Mouse (Mus musculus): ENCODE measurements at regions not wholly inside any gene's neighbourhood (a gene's known extent, or its start where the extent isn't known, plus 50 kb on each side); places are given as distances from the start of the nearest gene placed in this dataset.
"Not testable (repeated sequence)": the region's sequence is repeated elsewhere in the genome, so short reads cannot be mapped to it uniquely, and the experiment has no call there.

DNA sequence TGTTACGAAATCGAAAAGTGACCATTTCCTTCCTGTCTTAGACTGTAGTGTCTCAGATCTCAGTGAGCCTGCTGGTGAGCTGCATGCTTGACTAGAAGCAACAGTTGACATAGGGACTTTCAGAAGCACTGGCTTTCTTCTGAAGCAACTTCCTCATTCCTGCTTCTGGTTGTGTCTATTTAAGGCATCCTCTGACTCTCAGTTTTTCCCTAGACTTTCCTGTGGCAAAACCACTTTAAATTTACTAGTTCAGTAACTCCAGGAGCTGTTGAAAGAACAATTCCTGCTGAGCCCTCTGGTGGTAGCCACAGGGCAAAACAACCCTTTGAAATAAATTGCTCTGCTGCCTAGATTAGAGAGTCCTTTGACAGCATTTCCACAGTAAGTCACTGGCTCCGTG, 1811.9 kb upstream of the G6pd2 start:
- Histone ChIP-seq H3K4me2 (ENCODE audit: low read length) (no peak overlapping the region), H3K4me3 (ENCODE audit: low read depth, low read length) (no peak overlapping the region), H3K4me1 (ENCODE audit: control insufficient read depth, insufficient read depth, low read length) (no peaks in the 10 kb centered on the region), H3K27me3 (ENCODE audit: control insufficient read depth, insufficient read depth, low read depth, low read length) (no peaks in the 10 kb centered on the region), H3K9ac (ENCODE audit: low read depth, low read length) (no peak overlapping the region), H3K36me3 (ENCODE audit: control insufficient read depth, insufficient read depth, low read length) (no peaks in the 10 kb centered on the region), H3K27ac (ENCODE audit: low read length) (no peak overlapping the region), H3K9me3 (replicated peaks; ENCODE audit: control insufficient read depth, low read length, poor library complexity, severe bottlenecking) (no peaks in the 10 kb centered on the region)
- WGBS, result 70% methylated on average over 3 of the region's 3 CpGs
- no peak for ATAC-seq

DNA sequence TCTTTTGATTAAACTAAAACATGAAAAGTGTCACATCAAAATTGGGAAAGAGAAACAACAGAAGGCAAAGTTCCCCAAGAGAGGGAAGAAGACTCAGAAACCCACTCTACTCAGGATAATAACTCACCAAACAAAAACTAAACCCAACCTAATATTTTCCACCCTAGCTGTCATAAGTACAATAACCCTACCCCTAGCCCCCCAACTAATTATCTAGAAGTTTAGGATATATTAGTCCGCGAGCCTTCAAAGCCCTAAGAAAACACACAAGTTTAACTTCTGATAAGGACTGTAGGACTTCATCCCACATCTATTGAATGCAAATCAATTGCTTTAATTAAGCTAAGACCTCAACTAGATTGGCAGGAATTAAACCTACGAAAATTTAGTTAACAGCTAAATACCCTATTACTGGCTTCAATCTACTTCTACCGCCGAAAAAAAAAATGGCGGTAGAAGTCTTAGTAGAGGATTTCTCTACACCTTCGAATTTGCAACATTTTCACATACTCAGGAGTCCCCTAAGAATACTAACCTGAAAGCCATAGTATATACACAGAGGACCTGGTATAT, 1765.9 kb upstream of the G6pd2 start:
- not testable (repeated sequence) for H3K4me2 ChIP-seq (ENCODE audit: low read length); H3K4me1 ChIP-seq (ENCODE audit: control insufficient read depth, insufficient read depth, low read length); H3K4me3 ChIP-seq (ENCODE audit: low read depth, low read length); H3K27ac ChIP-seq (ENCODE audit: low read length); H3K9me3 ChIP-seq (replicated peaks; ENCODE audit: control insufficient read depth, low read length, poor library complexity, severe bottlenecking); H3K36me3 ChIP-seq (ENCODE audit: control insufficient read depth, insufficient read depth, low read length); H3K27me3 ChIP-seq (ENCODE audit: control insufficient read depth, insufficient read depth, low read depth, low read length); H3K9ac ChIP-seq (ENCODE audit: low read depth, low read length)
- ATAC-seq, result peak; percentile 100
- 97% methylated on average over 6 of the region's 7 CpGs for WGBS

DNA sequence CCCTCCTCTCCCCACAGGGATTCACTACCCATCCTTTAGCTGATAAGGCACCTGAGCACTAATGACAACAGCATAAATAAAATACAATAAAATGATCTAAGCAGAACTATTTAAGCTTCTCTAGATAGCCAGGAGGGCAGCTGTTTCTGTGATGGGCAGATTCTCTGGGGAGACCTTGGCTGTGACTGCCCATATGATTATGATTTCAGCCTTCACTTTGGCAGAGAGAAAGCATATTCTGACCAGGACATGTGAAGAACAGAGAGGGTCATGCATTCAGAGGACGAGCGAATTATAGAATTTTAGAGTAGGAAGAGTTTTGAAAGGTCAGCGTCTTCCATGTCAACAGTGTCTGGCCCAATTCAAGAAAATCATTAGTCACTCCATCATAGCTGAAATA, 1759.6 kb upstream of the G6pd2 start:
- Histone ChIP-seq H3K27ac (ENCODE audit: low read length) (no peak overlapping the region), H3K4me2 (ENCODE audit: low read length) (no peak overlapping the region), H3K27me3 (ENCODE audit: control insufficient read depth, insufficient read depth, low read depth, low read length) (no peaks in the 10 kb centered on the region), H3K4me3 (ENCODE audit: low read depth, low read length) (no peak overlapping the region), H3K36me3 (ENCODE audit: control insufficient read depth, insufficient read depth, low read length) (no peaks in the 10 kb centered on the region), H3K9me3 (replicated peaks; ENCODE audit: control insufficient read depth, low read length, poor library complexity, severe bottlenecking) (no peaks in the 10 kb centered on the region), H3K9ac (ENCODE audit: low read depth, low read length) (no peak overlapping the region), H3K4me1 (ENCODE audit: control insufficient read depth, insufficient read depth, low read length) (no peaks in the 10 kb centered on the region)
- WGBS, result 63% methylated on average over 3 of the region's 3 CpGs
- no peak for ATAC-seq

DNA sequence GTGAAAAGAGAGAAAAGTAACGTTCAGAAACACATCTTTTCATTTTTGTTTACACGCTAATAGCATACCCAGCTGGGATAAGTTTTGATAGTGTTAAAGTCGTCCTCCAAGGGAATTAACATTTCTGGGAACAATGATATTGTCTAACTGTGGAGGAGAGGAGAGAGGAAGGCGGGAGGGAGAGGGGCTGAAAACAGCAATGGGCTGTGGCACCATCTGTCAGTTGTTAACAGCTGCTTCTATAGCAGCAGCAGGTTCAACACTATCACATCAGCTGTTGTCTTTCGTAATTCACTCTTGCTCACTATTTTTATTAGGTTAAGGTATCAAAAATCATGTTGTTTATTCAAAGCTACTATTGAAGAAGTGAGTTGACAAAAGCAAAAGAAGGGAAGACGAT, 1747.4 kb upstream of the G6pd2 start:
- no peak overlapping the region for H3K9ac ChIP-seq (ENCODE audit: low read depth, low read length)
- ATAC-seq, result no peak
- H3K36me3 ChIP-seq (ENCODE audit: control insufficient read depth, insufficient read depth, low read length), result no peaks in the 10 kb centered on the region
- no peaks in the 10 kb centered on the region for H3K4me1 ChIP-seq (ENCODE audit: control insufficient read depth, insufficient read depth, low read length)
- H3K9me3 ChIP-seq (replicated peaks; ENCODE audit: control insufficient read depth, low read length, poor library complexity, severe bottlenecking), result no peaks in the 10 kb centered on the region
- no peak overlapping the region for H3K4me3 ChIP-seq (ENCODE audit: low read depth, low read length)
- 49% methylated on average over 6 of the region's 6 CpGs for whole genome bisulfite sequencing
- no peaks in the 10 kb centered on the region for H3K27me3 ChIP-seq (ENCODE audit: control insufficient read depth, insufficient read depth, low read depth, low read length)
- no peak overlapping the region for H3K4me2 ChIP-seq (ENCODE audit: low read length)
- no peak overlapping the region for H3K27ac ChIP-seq (ENCODE audit: low read length)

Measured in midbrain, embryonic 16.5 days (tissue).